Mouse (Mus musculus) small intestine, adult 2 months (tissue): ENCODE data around the gene Mfsd11.
A peak's percentile ranks its signal among the peaks of the same experiment; 100 is the strongest.

Source experiments
- CTCF ChIP-seq: fragments of 200-500 bp; IDR thresholded peaks from 2 replicates; pipeline ENCODE4 v1.5.1; 2012; ENCODE audit warnings: low read depth, mild to moderate bottlenecking, control low read depth, inconsistent platforms, low read length, moderate library complexity, mixed read lengths; ENCODE audit not compliant: insufficient replicate concordance, insufficient read length; ENCODE audit errors: extremely low read depth
- POLR2A ChIP-seq: fragments of 200-500 bp; IDR thresholded peaks from 2 replicates; pipeline ENCODE4 v1.6.1; 2012; ENCODE audit warnings: low read depth, mild to moderate bottlenecking, control low read depth, inconsistent platforms, low read length, moderate library complexity

- TF ChIP-seq CTCF: no peak
- TF ChIP-seq POLR2A: peak; percentile 42; the same call in 1 of the 2 replicates
These were observed 24.6 kb upstream of the Mfsd11 start, which contains the start of gene Mxra7 for GRCm38 (mm10) chr11:116827534-116828165.
